26 mouse cellular contexts compared by ENCODE assay signal in genomic region chr9:61795910-61796309, GRCm38 (mm10).
DNase-seq lines count a peak whose midpoint lies in the region; ATAC-seq and TF ChIP-seq lines count a peak whose summit lies in the region.
"Had no signal": no experiment of that assay in that cellular context is flagged by ENCODE, and none has a peak within 500 bp of the region (broad histone marks: within the 10 kb centered on the region; RNA-seq: fewer than 3 reads in every experiment).

No protein-coding gene starts in this region.

- H3K4me3 ChIP-seq in liver, embryonic 16.5 days (ENCODE audit: low read depth, low read length), result no peak overlapping the region
- no peak overlapping the region for H3K4me3 ChIP-seq in liver, embryonic 12.5 days
- no peak overlapping the region for H3K4me3 ChIP-seq in midbrain, embryonic 11.5 days (ENCODE audit: low read depth, low read length)
- H3K4me3 ChIP-seq in midbrain, postnatal 0 days (ENCODE audit: low read depth, low read length), result no peak overlapping the region
- H3K4me3 ChIP-seq in stomach, embryonic 16.5 days (replicated peaks; ENCODE audit: low read length), result no peak overlapping the region
- H3K4me3 ChIP-seq: forebrain, embryonic 10.5 days; forebrain, embryonic 13.5 days; heart, adult 2 months; heart, embryonic 10.5 days; heart, embryonic 13.5 days had no signal

- peak; percentile 54 for DNase-seq in midbrain, embryonic 11.5 days (ENCODE audit: low spot score, missing footprints)
- DNase-seq in midbrain, postnatal 0 days (ENCODE audit: low spot score), result no peak
- no peak for DNase-seq in c-Kit-positive CD71-positive TER-119-positive erythroid progenitor cells, embryonic 14.5 days (ENCODE audit: low spot score)
- no peak for DNase-seq in layer of hippocampus, postnatal 10 days (ENCODE audit: low spot score in 2 of 2)
- DNase-seq: adrenal gland, postnatal 14 days; B cell, adult 2 months; cerebellum, adult 18-20 months; cerebellum, adult 9-10 months; cerebellum, postnatal 14 days; gastrocnemius, postnatal 10 days; gastrocnemius, postnatal 36 days; heart, adult 2 months; heart, postnatal 14 days; heart, postnatal 4 days had no signal

- H3K36me3 ChIP-seq in liver, embryonic 16.5 days (ENCODE audit: control insufficient read depth, insufficient read depth), result no peaks in the 10 kb centered on the region
- no peaks in the 10 kb centered on the region for H3K36me3 ChIP-seq in liver, embryonic 12.5 days
- no peaks in the 10 kb centered on the region for H3K36me3 ChIP-seq in midbrain, embryonic 11.5 days (ENCODE audit: control insufficient read depth, insufficient read depth, low read length)
- H3K36me3 ChIP-seq in midbrain, postnatal 0 days (ENCODE audit: insufficient read depth, low read length), result no peaks in the 10 kb centered on the region
- no peaks in the 10 kb centered on the region for H3K36me3 ChIP-seq in stomach, embryonic 16.5 days (ENCODE audit: control insufficient read depth, insufficient read depth, low read length)
- H3K36me3 ChIP-seq: forebrain, embryonic 10.5 days; G1E; heart, embryonic 10.5 days; heart, embryonic 13.5 days had no signal

- no peak overlapping the region for H3K4me2 ChIP-seq in liver, embryonic 16.5 days (ENCODE audit: low read depth, low read length)
- no peak overlapping the region for H3K4me2 ChIP-seq in liver, embryonic 12.5 days
- no peak overlapping the region for H3K4me2 ChIP-seq in midbrain, embryonic 11.5 days
- no peak overlapping the region for H3K4me2 ChIP-seq in midbrain, postnatal 0 days (ENCODE audit: low read depth, low read length, poor library complexity, severe bottlenecking)
- no peak overlapping the region for H3K4me2 ChIP-seq in stomach, embryonic 16.5 days (ENCODE audit: low read depth, low read length)
- H3K4me2 ChIP-seq: forebrain, embryonic 13.5 days; heart, embryonic 13.5 days; hindbrain, embryonic 14.5 days had no signal

- ATAC-seq in liver, embryonic 16.5 days (ENCODE audit: low read depth), result 0 out of 2 replicates have a peak, but pooled peaks have one; percentile 11
- no peak for ATAC-seq in liver, embryonic 12.5 days
- ATAC-seq in midbrain, embryonic 11.5 days (ENCODE audit: low FRiP score), result no peak
- ATAC-seq in midbrain, postnatal 0 days (ENCODE audit: low FRiP score), result no peak
- ATAC-seq in stomach, embryonic 16.5 days (ENCODE audit: insufficient read depth, low FRiP score), result peak; percentile 63; the same call in 1 of the 2 replicates
- ATAC-seq: forebrain, embryonic 13.5 days; forebrain, embryonic 16.5 days; Patski had no signal

- no peak overlapping the region for H3K27ac ChIP-seq in liver, embryonic 16.5 days (ENCODE audit: low read length)
- no peak overlapping the region for H3K27ac ChIP-seq in liver, embryonic 12.5 days
- H3K27ac ChIP-seq in midbrain, embryonic 11.5 days (ENCODE audit: low read depth, low read length), result no peak overlapping the region
- H3K27ac ChIP-seq in midbrain, postnatal 0 days (ENCODE audit: low read depth, low read length), result no peak overlapping the region
- H3K27ac ChIP-seq in stomach, embryonic 16.5 days (ENCODE audit: low read length), result peak overlapping the region; percentile 69
- H3K27ac ChIP-seq: forebrain, embryonic 10.5 days; forebrain, embryonic 13.5 days; heart, adult 2 months; heart, embryonic 10.5 days; heart, embryonic 13.5 days; hindbrain, embryonic 14.5 days had no signal

- H3K9ac ChIP-seq in liver, embryonic 16.5 days (ENCODE audit: low read depth, low read length), result no peak overlapping the region
- no peak overlapping the region for H3K9ac ChIP-seq in liver, embryonic 12.5 days
- no peak overlapping the region for H3K9ac ChIP-seq in midbrain, embryonic 11.5 days (ENCODE audit: low read length)
- no peak overlapping the region for H3K9ac ChIP-seq in midbrain, postnatal 0 days (replicated peaks; ENCODE audit: low read length, poor library complexity, severe bottlenecking)
- no peak overlapping the region for H3K9ac ChIP-seq in stomach, embryonic 16.5 days (ENCODE audit: low read length)
- H3K9ac ChIP-seq: forebrain, embryonic 13.5 days; heart, embryonic 13.5 days; hindbrain, embryonic 14.5 days had no signal

- WGBS in liver, embryonic 16.5 days (ENCODE audit: insufficient replicate concordance), result 54% methylated on average over 5 of the region's 5 CpGs
- WGBS in liver, embryonic 12.5 days (ENCODE audit: insufficient replicate concordance), result 59% methylated on average over 5 of the region's 5 CpGs
- 62% methylated on average over 5 of the region's 5 CpGs for WGBS in midbrain, embryonic 11.5 days
- WGBS in midbrain, postnatal 0 days, result 59% methylated on average over 5 of the region's 5 CpGs
- 62% methylated on average over 5 of the region's 5 CpGs for WGBS in stomach, embryonic 16.5 days

- H3K27me3 ChIP-seq in liver, embryonic 16.5 days (ENCODE audit: control insufficient read depth, insufficient read depth, low read depth, low read length), result no peaks in the 10 kb centered on the region
- peaks cover 12% of the 10 kb centered on the region; the same call in 1 of the 2 replicates for H3K27me3 ChIP-seq in liver, embryonic 12.5 days (replicated peaks)
- no peaks in the 10 kb centered on the region for H3K27me3 ChIP-seq in midbrain, embryonic 11.5 days (ENCODE audit: control insufficient read depth, insufficient read depth, low read length)
- no peaks in the 10 kb centered on the region for H3K27me3 ChIP-seq in midbrain, postnatal 0 days (ENCODE audit: insufficient read depth, low read length)
- H3K27me3 ChIP-seq in stomach, embryonic 16.5 days (ENCODE audit: control insufficient read depth, insufficient read depth, low read length), result no peaks in the 10 kb centered on the region
- H3K27me3 ChIP-seq: CH12.LX; forebrain, embryonic 13.5 days; Patski had no signal

- TF ChIP-seq CTCF in midbrain, postnatal 0 days (IDR thresholded peaks at IDR 0.05), result no peak

- no peaks in the 10 kb centered on the region for H3K9me3 ChIP-seq in liver, embryonic 16.5 days (replicated peaks; ENCODE audit: control insufficient read depth, low read length)
- no peaks in the 10 kb centered on the region; the same call in 1 of the 2 replicates for H3K9me3 ChIP-seq in liver, embryonic 12.5 days (replicated peaks)
- H3K9me3 ChIP-seq in midbrain, embryonic 11.5 days (ENCODE audit: control insufficient read depth, low read length), result no peaks in the 10 kb centered on the region
- no peaks in the 10 kb centered on the region for H3K9me3 ChIP-seq in midbrain, postnatal 0 days (ENCODE audit: low read length)
- peaks cover 5% of the 10 kb centered on the region; the same call in 1 of the 2 replicates for H3K9me3 ChIP-seq in stomach, embryonic 16.5 days (replicated peaks; ENCODE audit: control insufficient read depth, low read length)
- H3K9me3 ChIP-seq: G1E; heart, embryonic 10.5 days had no signal

- H3K4me1 ChIP-seq in liver, embryonic 16.5 days (ENCODE audit: control insufficient read depth, low read depth, low read length), result no peaks in the 10 kb centered on the region
- H3K4me1 ChIP-seq in liver, embryonic 12.5 days, result no peaks in the 10 kb centered on the region
- no peaks in the 10 kb centered on the region for H3K4me1 ChIP-seq in midbrain, embryonic 11.5 days (ENCODE audit: control insufficient read depth, insufficient read depth, low read length)
- H3K4me1 ChIP-seq in midbrain, postnatal 0 days (ENCODE audit: insufficient read depth, low read length), result no peaks in the 10 kb centered on the region
- no peaks in the 10 kb centered on the region for H3K4me1 ChIP-seq in stomach, embryonic 16.5 days (ENCODE audit: control insufficient read depth, insufficient read depth, low read length)
- H3K4me1 ChIP-seq: forebrain, embryonic 10.5 days; heart, embryonic 10.5 days; heart, embryonic 13.5 days had no signal

Comparison
In these comparisons a context has a peak if more than half of its experiments do, and no peak if none do; other contexts are left out.
1. ATAC-seq: peak in liver, embryonic 16.5 days (single experiment) and stomach, embryonic 16.5 days (single experiment); none in liver, embryonic 12.5 days (single experiment), midbrain, embryonic 11.5 days (single experiment) and midbrain, postnatal 0 days (single experiment).